Mouse (Mus musculus): Measurements from ENCODE around the gene Txnrd3.

GRCm38 (mm10) chr6:89633115-89633514, 10.7 kb upstream of the Txnrd3 start:
- TF ChIP-seq E2F4 (IDR thresholded peaks at IDR 0.05; ENCODE audit: insufficient read depth) (no peak), SRF (IDR thresholded peaks at IDR 0.05; ENCODE audit: control insufficient read depth, insufficient read length, low read depth) (no peak), MYOG (IDR thresholded peaks at IDR 0.05; ENCODE audit: control insufficient read depth in 1 of 3, insufficient read depth in 1 of 3, insufficient read length in 2 of 3, low read depth in 2 of 3) (no peak)
